Mouse (Mus musculus) effector memory CD4-positive, alpha-beta T cell, adult 7 months (primary cell): ENCODE data around the gene Pyy. TPM values are rescaled to one million over a fixed set of nuclear protein-coding genes. Genes with fewer than 3 reads are reported as not detected.

Experiments used
- polyA plus RNA-seq: library from polyadenylated mRNA; unstranded; fragments of 100-300 nt; shearing (Covaris generic); gene quantifications from one replicate; pipeline ENCODE4 v1.2.1, GENCODE M21; 2017

Gene Pyy
- not detected for polyA plus RNA-seq

GRCm38 (mm10) chr11:102107732-102108131 lies at the start of gene Pyy:
TSS of gene Pyy (minus strand) at chr11:102107832.

GRCm38 (mm10) chr11:102156039-102156785 lies 48.6 kb upstream of the Pyy start, which contains the start of gene Tmem101:
TSS of gene Tmem101 (minus strand) at chr11:102156404.

GRCm38 (mm10) chr11:102145471-102146001 lies 37.9 kb upstream of the Pyy start, which contains the start of gene Nags:
TSS of gene Nags (plus strand) at chr11:102145513.

GRCm38 (mm10) chr11:102101219-102101618 lies 6.4 kb downstream of the Pyy start, which contains the start of gene Ppy:
TSS of gene Ppy (minus strand) at chr11:102101319.

GRCm38 (mm10) chr11:102087931-102088898 lies 19.4 kb downstream of the Pyy start, which contains the start of gene Mpp2:
TSS of gene Mpp2 (minus strand) at chr11:102088515.

Other genes starting within 250 kb of the Pyy start
- not detected for gene Meox1, start 213.5 kb downstream of the Pyy start, polyA plus RNA-seq
- not detected for gene Sost, start 140.8 kb downstream of the Pyy start, polyA plus RNA-seq
- gene Cfap97d1, start 123.6 kb downstream of the Pyy start, polyA plus RNA-seq, result not detected
- 2.1 TPM for gene Dusp3, start 120.8 kb downstream of the Pyy start, polyA plus RNA-seq
- 0.50 TPM for gene Mpp3, start 79.4 kb downstream of the Pyy start, polyA plus RNA-seq
- gene Cd300lg, start 66.3 kb downstream of the Pyy start, polyA plus RNA-seq, result 0.21 TPM
- gene Mpp2, start 19.3 kb downstream of the Pyy start, polyA plus RNA-seq, result 4.1 TPM
- gene Ppy, start 6.5 kb downstream of the Pyy start, polyA plus RNA-seq, result not detected
- gene Nags, start 37.7 kb upstream of the Pyy start, polyA plus RNA-seq, result 0.37 TPM
- gene Tmem101, start 48.6 kb upstream of the Pyy start, polyA plus RNA-seq, result 4.5 TPM
- gene Lsm12, start 77.5 kb upstream of the Pyy start, polyA plus RNA-seq, result 79.8 TPM
- gene G6pc3, start 81.8 kb upstream of the Pyy start, polyA plus RNA-seq, result 20.7 TPM
- gene Hdac5, start 122.3 kb upstream of the Pyy start, polyA plus RNA-seq, result 46.5 TPM
- gene BC030867, start 141.1 kb upstream of the Pyy start, polyA plus RNA-seq, result 0.33 TPM
- gene Asb16, start 160.9 kb upstream of the Pyy start, polyA plus RNA-seq, result not detected
- gene Tmub2, start 177.1 kb upstream of the Pyy start, polyA plus RNA-seq, result 42.8 TPM
- gene Atxn7l3, start 188.8 kb upstream of the Pyy start, polyA plus RNA-seq, result 15.0 TPM
- 113 TPM for gene Ubtf, start 211.9 kb upstream of the Pyy start, polyA plus RNA-seq